Mouse (Mus musculus): Measurements from ENCODE around the gene Pwp2.

DNA sequence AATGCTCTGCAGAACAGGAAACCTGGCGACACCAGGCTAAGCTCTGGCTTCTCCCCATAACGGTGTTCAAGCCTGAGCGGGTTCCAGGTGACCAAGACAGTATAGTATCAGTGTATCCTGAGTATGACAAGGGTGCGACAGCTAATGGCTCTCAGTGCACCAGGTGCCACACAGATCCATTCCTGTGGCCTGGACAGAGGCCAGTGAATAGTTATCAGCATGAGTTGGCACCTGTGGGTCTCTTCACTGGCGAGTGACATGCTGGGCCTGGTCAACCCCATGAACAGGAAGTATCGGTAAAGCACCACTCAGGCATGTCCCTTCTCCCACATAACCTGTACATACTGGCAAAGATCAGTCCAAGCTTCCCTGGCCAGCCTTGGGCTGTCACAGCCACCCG, 13.9 kb downstream of the Pwp2 start:
- TF ChIP-seq CTCF (IDR thresholded peaks at IDR 0.05; ENCODE audit: control insufficient read depth, insufficient read depth, insufficient read length) (no peak), MYOD1 (IDR thresholded peaks at IDR 0.05; ENCODE audit: control insufficient read depth, insufficient read length, low read depth) (no peak), MAX (IDR thresholded peaks at IDR 0.05) (no peak)
